Mouse (Mus musculus) megakaryocyte progenitor cell, adult 5-6 weeks (primary cell): Measurements from ENCODE around the gene Sugp1. TPM values are rescaled to one million over a fixed set of nuclear protein-coding genes. Genes with fewer than 3 reads are reported as not detected.
"Not testable (repeated sequence)": the region's sequence is repeated elsewhere in the genome, so short reads cannot be mapped to it uniquely, and the experiment has no call there.

ENCODE experiments used
- ATAC-seq: replicated peaks from 2 replicates; pipeline ENCODE4 v1.8.0; 2016; ENCODE audit warnings: mild to moderate bottlenecking, moderate TSS enrichment, inconsistent platforms; ENCODE audit not compliant: poor library complexity
- total RNA-seq, 2 experiments: library from RNA; stranded (forward) in 1 of 2; stranded (reverse) in 1 of 2; fragments of 157-497, 149-512 nt in 1 of 2; fragments of 200-1000 nt in 1 of 2; gene quantifications; 2 replicates each; pipeline versions ENCODE4 v1.2.3 to v1.2.4; 2015 to 2017

The Sugp1 gene
- total RNA-seq, 2 experiments from 2014 or later, result 11.4 to 22.2 TPM

DNA sequence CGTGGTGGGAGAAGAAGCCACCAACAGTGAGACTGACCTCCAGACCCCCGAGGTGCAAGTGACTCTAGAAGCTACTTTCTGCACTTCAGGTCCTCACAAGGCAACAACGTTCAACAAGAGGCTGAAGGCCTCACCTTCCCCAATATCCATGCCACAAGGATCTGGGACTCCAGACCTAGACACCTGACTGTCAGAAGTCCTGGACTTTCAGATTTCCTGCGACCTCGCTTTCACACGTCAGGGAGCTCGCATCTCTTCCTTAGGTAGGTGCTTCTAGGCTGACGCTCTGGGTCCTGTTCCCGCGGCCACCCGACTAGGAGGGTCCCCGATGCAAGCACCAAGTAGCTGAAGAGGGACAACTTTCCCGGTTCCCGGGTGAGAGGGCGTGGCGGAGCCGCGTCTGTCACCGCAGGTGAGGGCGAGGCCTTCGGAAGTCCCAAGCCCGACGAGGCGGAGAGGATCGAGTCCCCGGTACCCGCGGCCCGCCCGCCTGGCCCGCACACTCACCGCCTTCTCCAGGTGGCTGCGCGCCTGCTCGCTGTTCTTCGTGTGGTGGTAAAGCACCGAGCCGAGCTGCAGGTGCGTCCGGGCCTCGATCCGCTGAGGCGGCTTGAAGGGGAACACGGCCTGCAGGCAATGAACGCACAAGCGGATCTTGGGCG is 597 bp upstream of the Sugp1 start:
- 0 out of 2 replicates have a peak, but pooled peaks have one; percentile 10 for ATAC-seq

DNA sequence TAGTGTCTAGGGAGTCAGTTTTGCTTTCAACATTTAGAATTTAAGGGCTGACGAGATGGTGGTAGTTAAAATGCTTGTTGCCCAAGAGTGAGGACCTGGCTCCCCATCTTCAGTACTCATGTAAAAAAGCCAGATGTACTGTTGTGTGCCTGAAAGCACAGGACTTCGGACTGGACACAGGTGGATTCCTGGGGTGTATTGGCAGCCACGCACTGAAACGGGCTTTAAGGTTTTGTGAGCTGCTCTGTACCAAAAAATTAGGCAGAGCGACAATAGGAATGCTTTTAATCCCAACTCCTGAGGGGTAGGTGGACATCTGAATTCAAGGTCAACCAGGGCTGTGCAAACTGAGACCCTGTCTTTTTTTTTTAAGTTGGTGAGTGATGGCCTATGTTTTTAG is 1.4 kb downstream of the Sugp1 start:
- ATAC-seq, result no peak

DNA sequence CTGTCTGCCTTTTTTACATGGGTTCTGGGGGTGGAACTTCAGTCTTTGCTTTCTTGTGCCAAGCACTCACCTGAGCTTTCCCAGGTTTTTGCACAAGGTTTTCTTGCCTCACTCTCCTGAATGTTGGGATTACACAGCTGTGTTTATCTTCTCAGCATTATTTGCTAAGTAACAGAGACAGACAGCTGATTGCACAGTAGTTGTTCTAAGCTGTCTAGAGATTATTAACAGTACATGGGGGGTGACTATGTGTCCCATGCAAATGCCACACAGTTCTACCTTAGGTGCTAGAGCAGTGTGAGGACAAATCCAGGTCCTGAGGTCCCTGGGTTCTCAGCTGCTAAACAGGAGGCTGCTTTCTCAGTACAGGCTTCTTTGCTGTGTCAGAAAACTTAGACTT is 7.0 kb downstream of the Sugp1 start:
- no peak for ATAC-seq

DNA sequence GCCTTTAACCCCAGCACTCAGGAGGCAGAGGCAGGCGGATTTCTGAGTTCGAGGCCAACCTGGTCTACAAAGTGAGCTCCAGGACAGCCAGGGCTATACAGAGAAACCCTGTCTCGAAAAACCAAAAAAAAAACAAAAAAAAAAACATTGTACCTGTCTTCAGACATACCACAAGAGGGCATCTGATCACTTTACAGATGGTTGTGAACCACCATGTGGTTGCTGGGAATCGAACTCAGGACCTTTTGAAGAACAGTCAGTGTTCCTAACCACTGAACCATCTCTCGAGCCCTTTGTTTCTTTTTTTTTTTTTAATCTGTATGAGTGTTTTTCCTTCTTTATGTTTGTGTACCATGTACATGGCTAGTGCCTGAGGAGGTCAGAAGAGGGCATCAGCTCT is 7.8 kb downstream of the Sugp1 start:
- not testable (repeated sequence) for ATAC-seq

DNA sequence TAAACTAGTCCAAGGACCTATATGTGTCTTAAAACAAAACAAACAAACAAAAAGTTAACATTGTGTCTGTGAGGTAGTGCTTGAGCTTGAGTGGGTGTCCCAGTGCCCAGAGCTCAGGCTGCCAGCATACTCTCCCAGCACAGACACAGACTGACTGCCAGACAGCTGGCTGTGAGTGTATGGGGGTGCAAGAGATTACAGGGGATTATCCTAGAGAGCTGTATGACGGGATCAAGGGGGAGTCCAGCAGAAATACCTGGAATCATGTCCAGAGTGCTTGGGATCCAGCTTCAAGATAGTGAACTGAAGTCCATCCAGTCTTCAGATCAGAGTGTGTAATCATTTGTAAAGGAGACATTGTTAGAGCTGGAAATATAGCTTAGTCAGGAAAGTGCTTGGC is 15.1 kb downstream of the Sugp1 start:
- ATAC-seq, result no peak

DNA sequence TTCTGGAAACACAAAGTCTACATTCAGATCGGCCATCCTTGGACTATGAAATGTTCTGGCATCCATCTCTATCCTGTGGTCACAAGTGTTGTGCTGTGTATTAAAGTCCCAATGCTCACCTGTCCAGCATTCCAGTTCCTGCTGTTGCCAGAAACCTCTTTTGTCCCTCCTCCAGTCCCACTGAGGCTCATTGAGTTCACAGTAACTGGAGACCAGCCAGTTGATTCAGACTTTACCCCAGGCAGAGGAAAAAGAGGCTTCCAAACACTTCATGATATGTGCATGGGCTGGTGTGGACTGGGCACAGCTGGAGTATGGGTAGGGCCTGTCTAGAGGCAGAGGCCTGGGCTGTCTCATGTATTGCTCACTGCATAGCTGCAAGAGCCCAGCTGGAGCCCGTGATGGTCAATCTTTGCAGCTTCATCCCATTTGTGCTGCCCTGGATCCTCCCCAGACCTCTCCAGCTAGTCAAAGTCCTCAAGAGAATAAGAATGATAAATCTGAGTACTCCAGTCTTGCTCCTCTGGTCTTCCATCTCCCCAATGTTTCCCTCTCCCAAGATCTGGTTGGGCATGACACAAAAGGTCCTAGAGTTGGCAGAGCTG is 29.3 kb downstream of the Sugp1 start:
- ATAC-seq, result no peak

DNA sequence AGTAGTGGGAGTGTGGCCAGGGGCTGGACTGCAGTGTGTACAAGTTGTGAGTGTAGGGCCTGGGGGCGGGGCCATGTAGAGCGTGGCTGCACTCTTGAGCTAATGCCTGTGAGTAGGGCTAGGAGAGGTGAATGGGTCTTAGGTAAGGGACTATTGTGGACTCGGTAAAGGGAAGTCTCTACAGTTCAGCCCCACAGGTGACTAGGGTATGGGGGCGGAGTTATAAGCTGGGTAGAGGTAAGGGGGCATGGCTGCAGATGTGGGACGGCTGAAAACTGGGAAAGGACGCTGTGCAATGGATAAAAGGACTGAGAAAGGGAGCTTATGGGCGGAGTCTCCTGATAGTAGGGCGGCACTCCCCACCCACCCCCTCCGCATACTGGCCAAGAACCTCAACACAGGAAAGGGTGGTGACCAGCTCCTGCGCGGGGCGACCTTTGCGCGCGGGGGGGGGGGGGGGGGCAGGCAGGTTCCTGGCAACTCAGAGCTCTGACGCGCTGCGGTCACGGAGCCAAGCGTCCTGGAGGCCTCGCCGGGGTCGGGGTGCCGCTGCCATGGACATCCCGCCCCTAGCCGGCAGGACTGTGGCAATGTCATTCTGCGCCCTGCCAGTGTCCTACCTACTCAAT is 29.9 kb downstream of the Sugp1 start, which contains the start of gene Tm6sf2:
TSS of gene Tm6sf2 (plus strand) at position 484 of the 629 bp plus-strand sequence.
- peak; percentile 75 for ATAC-seq

DNA sequence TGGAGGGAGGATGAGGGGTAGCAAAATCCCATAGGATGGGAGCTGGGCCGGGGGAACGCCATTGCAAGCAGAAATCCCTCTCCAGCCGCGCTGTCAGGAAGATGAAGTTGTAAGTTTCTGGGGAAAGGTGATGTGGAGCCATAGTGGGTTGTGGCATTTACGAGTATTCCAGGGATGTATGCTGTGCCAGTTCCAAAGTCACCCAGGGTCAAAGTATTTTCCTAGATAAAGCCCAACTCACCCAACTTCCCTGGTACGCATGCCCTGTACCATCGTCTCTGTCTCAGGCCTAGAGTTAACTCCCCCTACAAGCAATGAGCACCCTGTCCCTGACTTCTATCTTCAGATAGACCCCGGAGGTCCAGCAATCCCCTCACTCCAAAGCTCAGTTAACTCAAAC is 30.5 kb downstream of the Sugp1 start:
- ATAC-seq, result no peak

DNA sequence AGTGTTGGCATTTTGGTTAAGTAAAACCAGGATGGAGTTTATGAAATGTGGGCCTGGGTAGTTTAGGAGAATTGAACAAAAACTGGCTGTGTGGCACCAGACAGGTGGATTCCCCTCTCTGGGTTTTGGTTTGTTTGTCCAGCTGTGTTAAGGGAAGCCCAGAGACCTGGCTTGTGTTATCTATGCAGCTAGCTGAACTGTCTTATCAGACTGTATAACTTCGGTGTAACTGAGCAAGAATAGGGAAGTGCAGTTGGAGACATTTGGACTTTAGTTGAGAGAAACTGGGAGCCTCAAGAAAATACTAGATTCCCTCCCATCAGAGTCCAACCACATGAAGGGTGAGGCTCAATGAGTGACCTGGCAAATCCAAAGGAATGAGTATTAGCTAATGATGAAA is 31.1 kb downstream of the Sugp1 start:
- no peak for ATAC-seq

DNA sequence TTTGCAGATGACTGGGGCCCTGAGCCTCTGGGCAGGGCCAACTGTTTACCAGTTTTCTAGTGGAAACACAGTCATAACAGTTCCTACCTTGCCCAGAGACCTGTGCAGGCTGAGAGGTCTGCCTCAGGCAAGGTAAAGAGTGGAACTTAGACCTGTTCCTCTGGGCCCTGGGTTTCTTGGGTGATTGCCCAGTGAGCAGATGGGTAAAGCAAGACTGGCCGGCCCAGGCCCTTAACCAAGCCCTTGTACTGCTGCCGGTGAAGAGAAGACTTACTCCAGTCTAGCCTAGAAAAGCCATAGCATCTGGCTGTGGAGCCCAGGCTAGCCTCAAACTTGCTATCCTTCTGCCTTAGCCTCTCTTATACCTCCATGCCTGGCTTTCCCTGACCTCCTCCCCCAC is 39.4 kb downstream of the Sugp1 start:
- ATAC-seq, result no peak

DNA sequence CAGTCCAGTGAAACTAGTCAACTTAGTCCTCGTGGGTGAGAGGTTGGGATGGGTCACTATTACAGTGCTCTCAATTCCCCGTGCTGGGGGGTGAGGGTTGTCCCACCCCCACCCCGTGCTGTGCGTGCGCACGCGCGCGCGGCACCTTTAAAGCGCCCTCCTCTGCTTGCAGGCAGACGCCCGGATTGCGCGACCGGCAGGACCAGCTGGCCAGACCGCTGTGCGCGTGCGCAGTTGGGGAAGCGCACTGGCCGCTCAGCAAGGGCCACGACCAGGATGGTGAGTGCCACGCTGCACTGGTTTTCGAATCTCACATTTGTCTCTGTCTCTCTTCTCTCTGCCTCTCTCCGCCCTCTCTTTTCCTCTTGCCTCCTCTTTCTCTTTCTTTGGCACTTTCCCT is 40.7 kb downstream of the Sugp1 start, which contains the start of gene Hapln4:
TSS of gene Hapln4 (plus strand) at position 173 of the 400 bp plus-strand sequence.
- ATAC-seq, result peak; percentile 33; the same call in 1 of the 2 replicates

DNA sequence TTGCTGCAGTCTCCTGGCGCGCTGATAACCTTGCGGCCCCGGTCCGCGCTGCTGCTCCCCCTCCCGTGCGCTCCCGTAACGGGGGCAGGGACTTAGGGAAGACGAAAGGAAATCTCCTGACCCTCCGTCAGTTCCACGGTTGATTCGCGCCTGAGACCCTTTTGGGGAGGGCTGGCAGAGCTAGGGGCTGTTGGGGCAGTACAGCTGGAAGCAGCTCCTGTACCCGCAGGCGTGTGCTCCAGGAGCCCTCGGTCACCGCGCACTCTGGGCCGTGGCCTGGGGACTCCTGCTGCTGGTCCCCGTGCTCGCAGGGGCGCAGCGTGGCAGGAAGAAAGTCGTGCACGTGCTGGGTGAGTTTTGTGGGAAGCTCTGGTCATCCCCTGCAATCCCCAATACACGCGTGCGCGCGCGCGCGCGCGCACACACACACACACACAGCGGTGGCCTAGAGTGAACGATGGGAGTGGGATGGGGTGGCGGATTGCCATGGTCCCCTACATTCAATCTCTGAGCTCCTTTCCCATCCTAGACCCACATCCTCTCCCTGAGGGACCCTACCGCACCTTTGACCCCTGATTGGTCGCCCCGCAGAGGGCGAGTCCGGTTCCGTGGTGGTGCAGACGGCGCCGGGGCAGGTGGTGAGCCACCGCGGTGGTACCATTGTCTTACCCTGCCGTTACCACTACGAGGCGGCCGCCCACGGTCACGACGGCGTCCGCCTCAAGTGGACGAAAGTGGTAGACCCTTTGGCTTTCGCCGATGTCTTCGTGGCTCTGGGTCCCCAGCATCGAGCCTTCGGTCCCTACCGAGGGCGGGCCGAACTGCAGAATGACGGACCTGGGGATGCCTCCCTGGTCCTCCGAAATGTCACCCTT is 41.8 kb downstream of the Sugp1 start:
- ATAC-seq, result no peak

DNA sequence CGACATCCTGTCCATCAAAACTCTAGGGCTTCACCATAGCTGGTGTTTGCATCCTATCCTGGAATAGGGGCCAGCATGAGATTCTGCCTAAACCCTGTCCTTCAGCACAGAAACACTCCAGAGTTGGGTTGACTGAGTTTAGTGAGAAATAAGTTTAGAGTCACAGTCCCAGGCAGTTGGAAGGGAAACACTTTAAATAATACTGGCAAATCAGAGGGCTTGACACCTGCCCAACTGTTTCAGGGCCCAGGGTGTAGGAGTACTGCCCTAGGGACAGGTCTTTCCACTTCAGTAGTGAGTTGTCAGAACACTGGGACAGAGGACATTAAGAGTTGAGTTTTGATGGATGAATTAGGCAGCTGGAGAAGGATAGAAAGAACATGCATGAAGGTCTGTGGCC is 43.5 kb downstream of the Sugp1 start:
- no peak for ATAC-seq

DNA sequence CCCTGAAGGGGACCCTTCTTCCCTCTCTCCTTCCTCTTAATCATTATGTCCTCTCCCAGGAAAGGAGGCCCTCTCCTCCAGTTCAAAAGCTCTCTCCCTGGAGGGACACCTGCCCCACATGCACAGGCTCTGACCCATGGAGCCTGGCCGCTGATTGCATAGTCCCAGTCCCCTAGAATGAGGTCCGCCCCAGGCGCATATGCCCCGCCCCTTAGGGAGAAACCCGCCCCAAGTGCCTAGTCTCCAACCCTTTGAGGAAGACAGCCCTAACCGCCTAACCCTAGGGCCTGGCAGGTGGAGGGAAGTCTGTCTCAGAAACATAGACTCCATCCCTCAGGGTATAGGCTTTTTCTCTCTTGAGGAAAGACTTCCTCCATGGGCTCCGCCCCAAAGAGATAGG is 44.6 kb downstream of the Sugp1 start:
- ATAC-seq, result peak; percentile 44

DNA sequence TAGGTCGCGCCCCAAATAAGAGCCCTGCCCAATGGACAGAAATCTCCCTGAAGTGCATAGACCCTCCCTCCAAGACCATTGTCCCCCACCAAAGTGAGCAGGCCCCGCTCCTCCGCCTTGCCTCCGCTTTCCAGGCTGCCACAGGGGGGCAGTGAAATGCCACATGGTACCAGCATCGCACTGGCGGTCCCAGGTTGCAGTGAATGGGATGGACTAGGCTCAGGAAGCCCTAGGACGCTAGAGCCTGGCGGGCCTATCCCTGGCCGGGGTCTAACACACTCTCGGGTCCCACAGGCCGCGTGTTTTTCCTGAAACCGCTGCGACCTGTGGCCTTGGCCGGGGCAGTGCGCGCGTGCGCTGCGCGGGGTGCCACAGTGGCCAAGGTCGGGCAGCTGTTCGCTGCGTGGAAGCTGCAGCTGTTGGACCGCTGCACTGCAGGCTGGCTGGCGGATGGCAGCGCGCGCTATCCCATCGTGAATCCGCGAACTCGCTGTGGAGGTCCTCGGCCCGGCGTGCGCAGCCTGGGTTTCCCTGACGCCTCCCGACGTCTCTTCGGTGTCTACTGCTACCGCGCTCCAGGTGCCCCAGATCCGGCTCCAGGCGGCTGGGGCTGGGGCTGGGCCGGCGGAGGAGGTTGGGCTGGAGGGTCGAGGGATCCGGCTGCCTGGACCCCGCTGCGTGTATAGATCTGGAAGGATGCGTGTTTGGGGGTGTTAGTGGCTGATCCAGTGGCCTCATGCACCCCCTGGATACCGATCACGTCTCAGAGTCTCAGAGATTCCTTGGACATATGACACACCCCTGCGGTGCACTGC is 45.4 kb downstream of the Sugp1 start:
- ATAC-seq, result peak; percentile 57

DNA sequence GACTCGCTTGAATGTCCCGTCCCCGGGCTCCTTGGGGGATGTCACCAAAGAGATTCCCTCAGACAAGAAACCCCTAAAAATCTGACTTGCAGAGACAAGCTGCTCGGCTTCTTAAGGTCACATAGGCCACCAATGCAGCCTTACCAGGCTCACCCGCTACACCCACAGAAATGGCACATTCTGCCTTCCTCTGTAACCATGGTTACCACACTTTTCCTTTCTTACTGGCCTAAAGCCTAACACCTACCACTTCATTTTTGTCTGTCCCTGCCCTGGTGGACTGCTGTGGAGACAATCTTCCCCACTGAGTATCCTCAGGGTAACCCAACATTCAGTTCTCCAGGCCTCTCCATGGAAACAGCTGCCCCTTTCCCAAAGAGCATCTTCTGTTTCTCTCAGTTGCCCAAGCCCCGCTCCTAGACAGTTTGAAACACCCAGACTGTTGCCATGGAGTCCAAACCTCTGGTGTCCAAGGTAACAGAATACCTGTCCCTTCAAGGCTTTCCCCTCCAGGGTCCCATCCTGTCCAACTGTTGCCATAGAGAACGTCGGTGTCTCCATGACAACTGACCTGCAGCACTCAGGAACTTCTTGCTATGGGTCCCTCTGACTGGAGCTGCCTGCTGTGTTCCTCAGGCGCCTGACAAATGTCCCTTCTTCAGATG is 46.8 kb downstream of the Sugp1 start:
- ATAC-seq, result no peak

DNA sequence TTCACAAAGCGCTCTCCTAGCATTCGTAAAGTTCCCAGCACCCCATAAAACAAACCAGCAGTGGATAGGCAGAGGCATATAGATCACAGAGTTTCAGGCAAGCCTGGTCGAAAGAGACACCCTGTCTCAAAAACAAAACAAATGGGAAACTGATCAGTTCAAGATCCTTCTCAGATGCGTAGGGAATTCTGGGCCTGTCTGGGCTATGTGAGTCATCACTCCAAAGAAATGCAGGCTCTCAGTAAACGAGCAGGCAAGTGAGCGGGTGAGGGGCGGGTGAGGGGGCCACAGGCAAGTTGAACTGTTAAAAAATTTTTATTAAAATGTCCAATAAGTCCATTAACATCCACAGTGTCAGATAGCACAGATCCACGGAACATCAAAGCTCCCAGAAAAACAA is 50.2 kb downstream of the Sugp1 start:
- ATAC-seq, result no peak

DNA sequence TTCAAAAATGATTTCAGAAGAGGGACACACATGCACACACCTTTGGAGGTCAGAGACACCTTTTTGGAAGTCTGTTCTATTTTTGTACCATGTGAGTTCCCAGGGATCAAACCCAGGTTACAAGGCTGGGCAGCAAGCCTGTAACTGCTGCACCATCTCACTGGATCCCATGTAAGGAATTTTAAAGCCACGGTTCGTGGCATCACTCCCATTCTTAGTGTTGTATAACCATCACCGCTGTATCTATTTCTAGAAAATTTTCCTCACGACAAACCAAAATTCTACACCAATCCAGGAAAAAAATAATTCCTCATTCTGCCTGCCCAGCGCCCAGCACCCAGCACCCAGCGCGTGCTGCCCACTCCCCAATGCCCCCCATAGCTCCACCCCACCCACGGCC is 56.7 kb downstream of the Sugp1 start:
- no peak for ATAC-seq

DNA sequence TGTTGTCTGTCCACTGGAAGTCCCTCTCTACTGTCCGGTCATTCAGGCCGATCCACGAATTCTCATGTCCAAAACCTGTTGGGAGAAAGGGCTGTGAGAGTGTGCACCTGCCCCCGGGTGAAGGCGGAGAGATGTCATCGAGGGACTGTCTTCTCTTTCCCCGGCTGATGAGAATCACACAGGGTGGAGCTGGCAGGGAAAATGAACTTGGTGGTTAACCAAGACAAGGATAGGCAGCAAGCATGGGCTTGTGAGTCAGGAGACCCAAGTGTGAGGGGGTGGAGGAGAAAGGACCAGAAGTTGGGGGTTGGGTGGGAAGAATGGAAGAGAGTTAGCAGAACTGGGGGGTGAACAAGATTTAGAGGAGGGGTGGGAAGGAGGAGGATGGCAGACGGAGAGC is 57.6 kb downstream of the Sugp1 start:
- no peak for ATAC-seq

DNA sequence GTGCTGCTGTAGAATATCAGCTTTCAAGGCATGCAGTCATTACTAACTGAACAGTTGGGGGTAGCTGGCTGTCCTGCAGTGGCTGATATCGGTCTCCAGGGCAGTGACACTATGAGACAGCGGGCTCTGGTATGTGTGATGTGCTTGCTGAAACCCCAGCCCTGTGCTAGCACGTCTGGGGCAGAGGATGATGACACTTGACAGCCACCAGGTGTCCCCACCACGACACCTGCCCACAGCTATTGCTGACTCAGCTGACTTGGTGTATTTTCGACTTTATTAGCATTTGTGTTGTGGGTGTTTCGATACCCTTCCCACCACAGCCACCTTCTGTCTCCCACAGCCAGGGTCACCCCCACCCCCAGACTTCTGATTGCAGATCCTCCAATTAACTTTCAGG is 61.9 kb downstream of the Sugp1 start:
- peak; percentile 97 for ATAC-seq
